Mouse (Mus musculus) midbrain, embryonic 10.5 days (tissue): ENCODE data around the gene Ankrd34a. TPM values are rescaled to one million over a fixed set of nuclear protein-coding genes. Genes with fewer than 3 reads are reported as not detected.

Experiments used
- DNase-seq: peaks from one replicate; pipeline ENCODE4 v3.0.0-alpha.2; 2017; ENCODE audit warnings: low spot score
- H3K27ac ChIP-seq: fragments of 300-500 bp; sonication (generic); replicated peaks from 2 replicates; pipeline ENCODE4 v1.5.1; 2016; ENCODE audit warnings: mild to moderate bottlenecking
- H3K27me3 ChIP-seq: fragments of 300-500 bp; sonication (generic); 2 replicates; pipeline ENCODE4 v1.6.1; 2016; ENCODE audit warnings: low read depth, mild to moderate bottlenecking; ENCODE audit not compliant: poor library complexity, severe bottlenecking
- H3K36me3 ChIP-seq: fragments of 300-500 bp; sonication (generic); 2 replicates; pipeline ENCODE4 v1.6.1; 2016; ENCODE audit warnings: mild to moderate bottlenecking, moderate library complexity
- H3K4me1 ChIP-seq: fragments of 300-500 bp; sonication (generic); 2 replicates; pipeline ENCODE4 v1.6.1; 2016
- H3K4me3 ChIP-seq: fragments of 300-500 bp; sonication (generic); 2 replicates; pipeline ENCODE4 v1.5.1; 2016; ENCODE audit warnings: mild to moderate bottlenecking, moderate library complexity
- H3K9me3 ChIP-seq: fragments of 300-500 bp; sonication (generic); replicated peaks from 2 replicates; pipeline ENCODE4 v1.6.1; 2016; ENCODE audit warnings: mild to moderate bottlenecking
- WGBS: fragments of 180-500 bp; shearing (Covaris S2); methylation state at CpG from one replicate; pipeline ENCODE4 v1.1.7; 2016; 5-methylcytosine and 5-hydroxymethylcytosine counted together
- polyA plus RNA-seq: library from polyadenylated mRNA; unstranded; fragments of >200 nt; fragmentation: Nextera tagmentation; extraction: Ambion mirVana; gene quantifications from 2 replicates; pipeline ENCODE4 v1.2.1, GENCODE M21; 2016

Ankrd34a gene
- polyA plus RNA-seq, 1 experiment from 2014 or later, result 1.0 TPM

DNA sequence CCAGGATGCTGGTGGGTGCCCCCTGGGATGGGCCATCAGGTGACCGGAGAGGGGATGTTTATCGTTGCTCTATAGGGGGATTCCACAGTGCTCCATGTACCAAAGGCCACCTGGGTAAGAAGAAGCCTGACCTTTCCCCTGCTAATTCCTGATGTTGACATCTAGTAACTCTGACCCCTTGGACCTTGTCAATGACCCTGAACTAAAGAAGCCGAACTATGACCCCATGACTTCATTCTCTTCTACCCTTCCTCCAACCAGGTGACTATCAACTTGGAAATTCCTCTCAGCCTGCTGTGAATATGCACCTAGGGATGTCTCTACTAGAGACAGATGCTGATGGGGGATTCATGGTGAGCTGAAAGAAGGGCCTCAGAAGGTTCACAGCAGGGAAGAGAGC is 50.9 kb downstream of the Ankrd34a start:
- WGBS, result 77% methylated on average over 3 of the region's 3 CpGs
- Histone ChIP-seq H3K27me3 (no peaks in the 10 kb centered on the region), H3K27ac (no peak overlapping the region), H3K36me3 (peaks cover 25% of the 10 kb centered on the region), H3K4me3 (no peak overlapping the region), H3K4me1 (no peaks in the 10 kb centered on the region), H3K9me3 (no peaks in the 10 kb centered on the region)
- no peak for DNase-seq

Other genes starting within 250 kb of the Ankrd34a start
- 0.20 and 0.30 TPM in 2 replicates for gene BC107364, start 144.3 kb upstream of the Ankrd34a start, polyA plus RNA-seq
- gene Hfe2, start 71.5 kb upstream of the Ankrd34a start, polyA plus RNA-seq, result 1.5 and 2.1 TPM in 2 replicates
- 31.5 and 41.7 TPM in 2 replicates for gene Txnip, start 38.7 kb upstream of the Ankrd34a start, polyA plus RNA-seq
- gene Gm16253, start 19.7 kb upstream of the Ankrd34a start, polyA plus RNA-seq, result 0.62 and 1.6 TPM in 2 replicates
- 25.2 and 31.8 TPM in 2 replicates for gene Polr3gl, start 2.5 kb upstream of the Ankrd34a start, polyA plus RNA-seq
- 5.3 and 5.7 TPM in 2 replicates for gene Lix1l, start 4.5 kb downstream of the Ankrd34a start, polyA plus RNA-seq
- 205 and 215 TPM in 2 replicates for gene Rbm8a, start 33.3 kb downstream of the Ankrd34a start, polyA plus RNA-seq
- gene Pex11b, start 38.7 kb downstream of the Ankrd34a start, polyA plus RNA-seq, result 38.5 and 40.8 TPM in 2 replicates
- gene Gm42957, start 38.8 kb downstream of the Ankrd34a start, polyA plus RNA-seq, result 0.15 and 0.21 TPM in 2 replicates
- gene Itga10, start 48.9 kb downstream of the Ankrd34a start, polyA plus RNA-seq, result 0.36 and 0.64 TPM in 2 replicates
- 0.06 and 0.29 TPM in 2 replicates for gene Ankrd35, start 73.5 kb downstream of the Ankrd34a start, polyA plus RNA-seq
- gene Pias3, start 99.7 kb downstream of the Ankrd34a start, polyA plus RNA-seq, result 50.6 and 57.3 TPM in 2 replicates
- 16.6 and 20.0 TPM in 2 replicates for gene Nudt17, start 111.9 kb downstream of the Ankrd34a start, polyA plus RNA-seq
- 44.3 and 47.0 TPM in 2 replicates for gene Polr3c, start 131.0 kb downstream of the Ankrd34a start, polyA plus RNA-seq
- 73.0 and 73.5 TPM in 2 replicates for gene Rnf115, start 131.0 kb downstream of the Ankrd34a start, polyA plus RNA-seq
- 0.57 and 1.0 TPM in 2 replicates for gene Pdzk1, start 232.6 kb downstream of the Ankrd34a start, polyA plus RNA-seq
- 0.10 and 0.22 TPM in 2 replicates for gene Cd160, start 232.7 kb downstream of the Ankrd34a start, polyA plus RNA-seq